Mouse (Mus musculus) urinary bladder, adult 18-20 months (tissue): ENCODE results near the gene Hmgxb4.
A peak's percentile ranks its signal among the peaks of the same experiment; 100 is the strongest.
"Not testable (repeated sequence)": the region's sequence is repeated elsewhere in the genome, so short reads cannot be mapped to it uniquely, and the experiment has no call there.

ENCODE experiments used
- DNase-seq, 2 experiments: peaks; one replicate each; pipeline ENCODE4 v3.0.0; 2022; ENCODE audit warnings: low spot score in 2 of 2, mixed read lengths in 2 of 2

Hmgxb4 gene

DNA sequence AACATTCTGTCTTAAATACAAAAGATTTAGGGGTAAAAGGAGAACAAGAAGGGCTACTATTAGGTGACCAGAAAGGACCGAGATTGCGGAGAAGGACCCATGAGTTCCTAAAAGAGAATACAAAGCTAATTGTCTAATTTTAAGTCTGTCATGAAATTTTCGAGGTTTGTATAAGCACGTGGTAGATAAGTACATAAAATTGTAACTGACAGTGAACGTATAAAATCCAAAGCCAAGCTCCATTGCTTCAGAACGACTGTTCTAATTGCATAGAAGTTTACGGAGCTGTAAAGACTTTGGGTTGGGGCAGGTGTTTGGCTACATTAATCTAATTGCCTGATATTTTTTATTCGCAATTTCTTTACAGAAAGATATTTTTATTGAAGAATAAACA is at the start of gene Hmgxb4:
Hmgxb4 (plus strand) TSS at position 276 of the 394 bp plus-strand sequence.
- no peak for DNase-seq

- DNase-seq: no peak
Observed at GRCm38 (mm10) chr8:74949445-74949844, 43.7 kb upstream of the Hmgxb4 start.

DNA sequence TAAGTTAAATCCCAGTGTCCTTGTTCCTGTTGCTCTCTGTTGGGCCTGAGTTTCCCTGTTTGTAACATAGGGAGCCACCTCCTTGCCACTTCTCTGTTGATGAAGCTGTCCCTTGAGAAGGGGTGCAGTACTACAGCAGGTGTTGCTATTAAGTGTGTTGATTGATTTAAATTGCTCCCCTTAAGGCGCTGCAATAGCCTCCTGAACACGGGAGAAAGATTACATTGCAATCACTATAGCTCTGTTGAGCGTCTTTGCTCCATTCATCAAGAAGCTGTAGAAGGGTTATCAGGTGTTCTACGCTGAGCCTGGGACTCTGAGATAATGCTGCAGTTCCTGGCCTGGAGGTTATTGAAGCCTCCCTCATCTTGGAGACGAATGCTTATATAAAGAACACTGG is 29.2 kb upstream of the Hmgxb4 start:
- DNase-seq: no peak

DNA sequence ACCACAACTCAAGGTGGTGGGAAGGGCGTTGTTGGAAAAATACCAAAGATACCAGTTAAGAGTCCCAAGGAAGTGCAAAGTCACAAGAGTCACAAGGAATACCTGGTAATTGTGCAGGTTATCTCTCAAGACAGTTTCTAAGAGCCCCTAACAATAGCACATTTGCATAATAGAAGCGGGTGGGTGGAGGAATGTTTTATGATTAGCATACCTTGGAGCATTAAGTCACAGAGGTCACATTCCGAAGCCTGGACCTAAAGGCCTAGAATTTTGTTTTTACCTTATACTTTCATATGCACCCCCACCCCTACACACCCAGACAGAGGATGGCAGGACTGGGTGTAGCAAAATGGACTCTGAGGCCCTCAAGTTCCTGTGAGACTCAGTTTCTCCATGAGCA is 22.9 kb upstream of the Hmgxb4 start:
- DNase-seq: not testable (repeated sequence)

DNA sequence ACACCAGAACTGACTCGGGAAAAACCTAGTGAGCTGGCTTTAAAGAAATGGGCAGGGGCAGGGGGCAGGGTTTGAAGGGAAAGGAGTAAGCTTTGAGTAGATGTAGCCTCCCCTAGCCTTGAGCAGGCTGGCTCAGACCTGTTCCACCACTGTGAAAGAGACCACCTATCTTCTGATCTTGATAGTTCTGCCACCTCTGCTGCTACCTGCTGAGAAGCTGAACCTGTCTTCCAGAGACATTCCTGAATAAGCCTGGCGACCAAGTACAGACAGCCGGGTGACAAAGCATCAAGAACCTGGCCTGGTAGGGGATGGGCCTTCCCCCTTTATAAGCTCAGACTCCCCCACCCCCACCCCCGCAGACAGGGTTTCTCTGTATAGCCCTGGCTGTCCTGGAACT is 21.5 kb upstream of the Hmgxb4 start:
- DNase-seq: no peak

- DNase-seq: no peak
Observed at GRCm38 (mm10) chr8:74972322-74972883, 20.8 kb upstream of the Hmgxb4 start.

DNA sequence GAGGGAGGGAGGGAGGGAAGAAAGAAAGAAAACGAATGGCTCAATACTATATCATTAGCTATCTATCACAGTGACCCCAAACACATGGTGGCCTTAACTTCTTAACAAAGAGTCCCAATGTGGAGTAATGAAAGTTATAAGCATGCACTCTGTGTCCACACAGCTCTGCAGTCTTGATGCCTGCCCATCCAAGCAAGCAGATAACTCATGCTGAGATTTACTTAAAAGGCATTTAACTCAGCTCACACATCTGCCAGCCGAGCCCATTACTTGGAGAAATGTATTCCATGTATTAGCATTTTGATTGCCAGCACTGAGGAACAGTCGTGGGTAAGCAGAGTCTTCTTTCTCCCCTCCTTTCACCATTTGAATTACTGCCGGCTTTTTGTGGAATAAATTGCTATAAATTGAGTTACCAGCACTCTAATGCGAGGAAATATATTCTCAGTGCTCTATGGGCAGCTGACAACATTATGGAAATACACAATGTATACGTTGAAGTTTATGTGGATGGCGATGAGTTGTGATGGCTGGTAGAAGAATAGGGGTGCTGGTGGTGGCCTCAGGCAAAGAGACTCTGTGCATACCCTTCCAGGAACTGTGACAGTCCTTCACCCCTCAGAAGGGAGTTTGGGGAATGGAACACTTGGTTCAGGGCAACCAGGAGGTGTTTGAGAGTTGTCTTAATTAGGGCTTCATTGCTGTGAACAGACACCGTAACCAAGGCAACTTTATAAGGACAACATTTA is 19.9 kb upstream of the Hmgxb4 start:
- DNase-seq: no peak

DNA sequence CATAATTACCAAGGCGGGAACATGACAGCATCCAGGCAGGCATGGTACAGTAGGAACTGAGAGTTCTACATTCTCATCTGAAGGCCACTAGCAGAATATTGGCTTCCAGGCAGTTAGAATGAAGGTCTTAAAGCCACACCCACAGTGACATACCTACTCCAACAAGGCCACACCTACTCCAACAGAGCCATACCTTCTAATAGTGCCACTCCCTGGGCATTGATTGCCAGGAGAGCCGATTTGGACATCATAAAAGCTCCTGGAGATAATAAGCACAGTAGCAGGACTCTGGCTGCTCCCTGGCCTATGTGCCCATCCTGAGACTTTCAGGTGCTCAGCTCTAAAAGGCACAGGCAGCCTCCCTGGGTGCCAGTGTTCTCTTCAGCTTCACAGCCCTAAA is 19.3 kb upstream of the Hmgxb4 start:
- DNase-seq: no peak

- DNase-seq: no peak
Observed at GRCm38 (mm10) chr8:74977427-74977826, 15.7 kb upstream of the Hmgxb4 start.

DNA sequence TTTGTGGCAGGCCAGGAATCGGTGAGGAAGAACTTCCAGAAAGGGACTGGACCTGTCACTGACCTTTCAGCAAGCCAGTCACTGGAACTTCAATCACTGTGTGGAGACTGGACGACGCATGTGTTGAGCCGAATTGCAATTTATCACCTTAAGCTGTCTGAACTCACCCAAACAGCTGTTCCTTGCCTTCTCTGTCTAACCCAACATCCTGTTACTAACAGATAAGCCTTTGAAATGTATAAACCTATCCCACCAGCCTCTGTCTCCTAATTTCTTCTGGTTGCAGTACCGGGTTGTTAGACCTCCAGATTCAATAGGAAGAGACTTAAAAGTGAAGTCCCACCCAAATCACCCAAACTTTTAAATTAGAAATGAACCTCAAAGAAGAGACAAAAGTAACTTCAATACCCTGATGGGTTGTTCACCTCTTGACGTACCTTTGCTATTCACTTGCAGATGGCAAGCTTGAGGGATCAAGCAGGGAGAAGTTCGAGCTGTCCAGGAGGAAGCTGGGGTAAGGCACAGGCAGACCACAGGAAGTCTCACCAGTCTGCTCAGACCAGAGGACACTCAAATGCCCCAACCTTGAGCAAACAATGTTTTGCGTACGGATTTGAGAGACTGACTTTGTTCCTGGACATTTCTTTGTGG is 13.0 kb upstream of the Hmgxb4 start:
- DNase-seq: no peak

- peak; percentile 2 to 26 for DNase-seq
Observed at GRCm38 (mm10) chr8:74980711-74981062, 12.5 kb upstream of the Hmgxb4 start.

DNA sequence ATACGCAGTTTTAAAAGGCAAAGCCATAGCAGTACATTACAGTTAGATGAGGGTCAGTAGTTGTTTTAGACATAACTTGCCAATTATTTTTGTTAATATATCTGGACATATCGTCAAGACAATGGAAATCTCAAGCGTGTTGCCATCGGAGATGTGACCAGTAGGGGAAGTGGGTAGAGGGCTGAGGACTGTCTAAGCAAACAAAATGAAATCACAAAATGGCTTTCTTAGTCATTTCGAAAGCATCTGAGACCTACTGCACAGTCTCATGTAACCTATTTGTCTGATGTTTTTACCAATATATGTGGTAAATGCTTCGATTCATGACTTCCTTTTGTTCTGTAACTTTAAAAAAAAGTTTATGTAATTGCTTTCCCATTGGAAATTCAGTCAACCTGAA is 11.3 kb upstream of the Hmgxb4 start:
- no peak for DNase-seq

DNA sequence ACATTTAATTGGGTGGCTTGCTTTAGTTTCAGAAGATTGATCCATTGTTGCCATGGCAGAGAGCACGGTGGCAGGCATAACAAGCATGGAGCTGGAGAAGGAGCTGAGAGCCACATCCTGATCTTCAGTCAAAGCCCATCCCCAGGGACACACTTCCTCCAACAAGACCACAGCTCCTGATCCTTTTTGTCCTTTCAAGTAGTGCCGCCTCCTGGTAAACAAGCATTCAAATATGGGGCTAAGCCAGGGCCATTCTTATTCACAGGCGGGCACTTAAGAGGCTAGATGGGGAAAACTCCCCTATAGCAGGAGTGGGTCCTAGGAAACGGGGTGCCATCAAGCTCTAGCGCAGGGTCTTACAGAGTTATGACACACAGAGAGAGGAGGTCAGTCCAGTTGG is 5.7 kb upstream of the Hmgxb4 start:
- no peak for DNase-seq

GRCm38 (mm10) chr8:74990021-74990420 is 3.1 kb upstream of the Hmgxb4 start:
- no peak for DNase-seq

DNA sequence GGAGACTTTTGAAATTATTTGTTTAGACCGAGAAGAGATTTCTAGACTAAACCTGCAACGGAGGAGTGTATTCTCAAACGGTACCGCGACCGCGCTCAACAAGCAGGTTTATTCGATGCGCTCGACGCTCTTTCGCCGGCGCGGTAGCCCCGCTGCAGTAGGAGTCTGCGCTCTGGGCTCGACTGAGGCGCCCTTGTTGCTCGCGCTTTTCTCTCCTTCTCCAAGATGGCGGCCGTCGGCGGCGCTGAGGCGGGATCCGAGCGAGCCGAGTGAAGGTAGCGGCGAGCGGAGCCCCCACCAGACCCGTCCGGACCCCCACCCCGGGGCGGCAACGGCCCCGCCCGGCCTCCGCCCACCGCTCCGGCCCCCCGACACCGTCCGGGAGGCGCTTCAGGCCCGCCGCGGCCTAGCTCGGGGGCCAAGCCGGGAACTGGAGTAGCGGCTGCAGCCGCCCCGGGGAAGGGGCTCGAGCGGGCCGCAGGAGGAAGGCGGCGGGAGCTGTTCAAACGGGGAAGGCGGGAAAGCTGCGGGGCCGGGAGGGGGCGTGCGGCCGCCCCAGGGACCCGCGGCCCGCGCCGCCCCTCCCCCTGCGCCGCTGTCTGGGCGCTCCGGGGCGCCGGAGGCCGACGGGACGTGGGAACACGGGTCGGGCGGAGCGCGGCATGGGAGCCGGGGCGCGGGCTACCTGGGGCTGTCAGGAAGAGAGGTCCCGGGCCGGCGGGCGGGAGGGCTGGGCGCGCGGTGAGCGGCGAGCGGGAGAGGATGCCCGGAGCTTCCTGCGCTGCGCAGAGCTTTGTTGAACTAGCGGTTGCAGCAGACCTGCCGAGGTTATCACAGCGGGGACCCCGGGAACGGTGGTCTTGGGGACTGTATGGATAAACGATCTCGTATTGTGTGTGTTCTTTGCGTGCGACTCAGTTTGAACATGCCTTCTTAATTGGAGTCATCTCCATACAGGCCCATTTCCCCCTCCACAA is 607 bp downstream of the Hmgxb4 start:
- peak; percentile 74 to 81 for DNase-seq

DNA sequence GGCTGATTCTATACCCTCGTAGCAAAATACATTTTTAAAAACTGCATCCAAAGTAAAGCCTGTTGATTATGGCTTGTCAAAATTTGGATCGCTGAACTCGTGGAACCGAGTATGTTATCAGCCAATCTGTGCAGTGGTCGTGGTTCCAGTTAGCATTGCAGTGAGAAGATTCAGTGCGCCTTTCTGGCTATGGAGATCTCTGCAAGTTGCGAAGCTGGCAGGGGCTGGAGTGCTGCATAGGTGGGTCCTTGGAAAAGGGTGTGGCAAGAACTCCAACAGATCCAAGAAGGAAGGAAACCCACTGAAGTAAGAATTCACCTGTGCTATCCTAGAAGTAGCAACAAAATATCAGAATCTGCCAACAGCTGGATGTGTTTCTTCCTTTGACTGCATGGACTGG is 1.4 kb downstream of the Hmgxb4 start:
- DNase-seq: no peak

GRCm38 (mm10) chr8:75000431-75000830 is 7.3 kb downstream of the Hmgxb4 start:
- no peak for DNase-seq

- no peak for DNase-seq
Observed at GRCm38 (mm10) chr8:75008826-75009225, 15.7 kb downstream of the Hmgxb4 start.

DNA sequence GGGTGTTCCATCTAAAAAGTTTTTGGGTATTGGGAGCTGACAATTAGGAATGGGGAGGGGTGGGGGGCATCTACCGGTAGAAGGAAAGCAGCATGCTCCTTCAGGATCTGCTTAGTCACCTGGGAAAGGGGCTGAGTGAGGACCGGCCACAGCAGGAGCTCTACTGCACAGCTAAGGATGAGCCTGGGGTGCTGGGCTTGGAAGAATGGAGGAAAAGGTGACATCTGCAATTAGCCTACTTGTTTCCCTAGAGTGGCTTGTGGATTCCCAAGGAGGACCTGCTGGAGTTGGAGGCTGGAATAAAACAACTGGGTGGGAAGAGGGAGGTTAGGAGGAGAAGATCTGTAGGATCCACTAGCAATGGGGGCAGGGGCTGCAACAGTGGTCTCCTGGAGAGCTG is 20.4 kb downstream of the Hmgxb4 start:
- DNase-seq: no peak

DNA sequence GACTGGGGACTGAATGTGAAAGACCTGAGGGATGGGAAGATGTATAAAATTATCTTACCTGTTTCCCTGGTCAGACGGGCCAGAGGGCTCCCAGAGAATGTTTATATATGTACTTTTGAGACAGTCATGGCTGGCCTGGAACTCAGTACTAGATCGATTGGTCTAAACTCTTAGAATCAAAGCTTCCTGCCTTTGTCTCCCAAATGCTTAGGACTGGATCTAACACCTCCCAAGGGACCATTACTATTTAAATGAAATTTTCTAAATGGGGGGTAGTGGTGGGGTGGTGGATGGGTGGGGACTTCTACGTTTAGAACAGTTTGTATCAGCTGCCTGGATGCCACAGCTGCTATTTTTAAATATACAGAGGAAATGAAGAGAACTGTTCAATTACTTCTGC is 20.8 kb downstream of the Hmgxb4 start:
- DNase-seq: no peak

GRCm38 (mm10) chr8:75015981-75016380 is 22.8 kb downstream of the Hmgxb4 start:
- no peak for DNase-seq

DNA sequence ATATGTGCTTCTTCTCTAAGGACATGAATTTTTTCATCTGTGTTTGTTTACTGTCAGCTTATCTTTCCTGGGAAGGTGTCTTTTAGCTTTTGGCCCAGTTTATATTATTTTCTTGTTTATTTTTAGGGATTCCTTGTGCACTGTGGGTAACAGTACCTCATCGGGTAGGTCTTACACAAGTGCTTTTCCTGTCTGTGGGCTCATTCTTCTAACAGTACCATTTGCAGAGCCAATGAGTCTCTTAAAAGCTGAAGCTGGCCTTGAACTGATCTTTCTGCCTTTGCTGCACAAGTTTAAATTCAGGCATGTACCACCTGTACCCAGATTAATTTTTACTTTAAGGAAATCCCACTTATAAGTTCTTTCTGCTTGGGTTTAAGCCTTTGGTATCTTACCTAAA is 23.3 kb downstream of the Hmgxb4 start:
- DNase-seq: no peak
